Mouse (Mus musculus) kidney, embryonic 16.5 days (tissue): ENCODE data around the gene Lrfn4. TPM values are rescaled to one million over a fixed set of nuclear protein-coding genes. Genes with fewer than 3 reads are reported as not detected.

Experiments used
- microRNA-seq: library from miRNA; unstranded; fragments of <30 nt; microRNA quantifications from one replicate; pipeline ENCODE4, GENCODE M21; 2016
- polyA plus RNA-seq: library from polyadenylated mRNA; unstranded; fragments of >200 nt; fragmentation: Nextera tagmentation; extraction: Ambion mirVana; gene quantifications from 2 replicates; pipeline ENCODE4 v1.2.1, GENCODE M21; 2015

Lrfn4 gene
- polyA plus RNA-seq, 1 experiment from 2014 or later = 6.0 TPM

Small RNA genes lying within 50 kb of the gene (microRNA-seq; reads per million reads assigned to microRNA genes)
- not detected for gene Mir6986

Other genes starting within 250 kb of the Lrfn4 start
- 47.5 and 56.2 TPM in 2 replicates for gene Kdm2a, start 217.4 kb downstream of the Lrfn4 start, polyA plus RNA-seq
- gene Rhod, start 176.2 kb downstream of the Lrfn4 start, polyA plus RNA-seq = 46.3 and 57.9 TPM in 2 replicates
- 2.8 and 3.8 TPM in 2 replicates for gene Syt12, start 138.2 kb downstream of the Lrfn4 start, polyA plus RNA-seq
- 0.22 TPM in 1 of 2 replicates, not detected in the other for gene 2010003K11Rik, start 117.1 kb downstream of the Lrfn4 start, polyA plus RNA-seq
- gene Pcx, start 105.2 kb downstream of the Lrfn4 start, polyA plus RNA-seq = 56.3 and 70.9 TPM in 2 replicates
- 92.4 and 96.0 TPM in 2 replicates for gene Rce1, start 10.0 kb upstream of the Lrfn4 start, polyA plus RNA-seq
- 2.0 and 4.3 TPM in 2 replicates for gene Gm960, start 83.0 kb upstream of the Lrfn4 start, polyA plus RNA-seq
- 3.2 and 3.8 TPM in 2 replicates for gene Sptbn2, start 95.5 kb upstream of the Lrfn4 start, polyA plus RNA-seq
- 75.5 and 77.2 TPM in 2 replicates for gene Rbm4b, start 140.8 kb upstream of the Lrfn4 start, polyA plus RNA-seq
- 66.0 and 82.7 TPM in 2 replicates for gene Rbm4, start 178.2 kb upstream of the Lrfn4 start, polyA plus RNA-seq
- gene Gm21992, start 195.9 kb upstream of the Lrfn4 start, polyA plus RNA-seq = 30.4 and 41.6 TPM in 2 replicates
- 104 and 108 TPM in 2 replicates for gene Rbm14, start 196.0 kb upstream of the Lrfn4 start, polyA plus RNA-seq
- gene Ccs, start 223.7 kb upstream of the Lrfn4 start, polyA plus RNA-seq = 73.0 and 82.1 TPM in 2 replicates
- not detected in 2 replicates for gene Ccdc87, start 223.7 kb upstream of the Lrfn4 start, polyA plus RNA-seq
- 66.6 and 76.7 TPM in 2 replicates for gene Ctsf, start 239.5 kb upstream of the Lrfn4 start, polyA plus RNA-seq